Mouse (Mus musculus) heart, adult 10 weeks (tissue): ENCODE measurements around the gene Lrrc34. TPM values are rescaled to one million over a fixed set of nuclear protein-coding genes. Genes with fewer than 3 reads are reported as not detected.

Source experiments
- polyA plus RNA-seq: library from polyadenylated mRNA; stranded (reverse); fragments of 350-450 nt; fragmentation: Illumina TruSeq; extraction: RNeasy Lipid Tissue Mini Kit (QIAGEN cat#74804); gene quantifications from one replicate; pipeline ENCODE4 v1.2.3, GENCODE M21; 2014; ENCODE audit warnings: low read depth, low replicate concordance

Gene Lrrc34
- polyA plus RNA-seq = not detected

GRCm38 (mm10) chr3:30647440-30648090 is at the start of gene Lrrc34:
Gene Lrrc34 (minus strand): TSS chr3:30647869.

GRCm38 (mm10) chr3:30644207-30644606 is 3.5 kb downstream of the Lrrc34 start, which contains the start of gene Lrriq4:
Gene Lrriq4 (plus strand): TSS chr3:30644507.

GRCm38 (mm10) chr3:30602065-30602739 is 45.5 kb downstream of the Lrrc34 start, which contains the start of gene Mynn:
Gene Mynn (plus strand): TSS chr3:30602065.

GRCm38 (mm10) chr3:30599711-30600545 is 47.7 kb downstream of the Lrrc34 start, which contains the start of gene Actrt3:
Gene Actrt3 (minus strand): TSS chr3:30599939.

Other genes with a start within 250 kb of the Lrrc34 start
- gene Mecom, start 99.9 kb downstream of the Lrrc34 start, polyA plus RNA-seq = 10.0 TPM
- not detected for gene Actrt3, start 47.9 kb downstream of the Lrrc34 start, polyA plus RNA-seq
- gene Mynn, start 45.8 kb downstream of the Lrrc34 start, polyA plus RNA-seq = 11.9 TPM
- gene Lrriq4, start 3.4 kb downstream of the Lrrc34 start, polyA plus RNA-seq = not detected
- gene Lrrc31, start 52.0 kb upstream of the Lrrc34 start, polyA plus RNA-seq = 0.45 TPM
- gene Samd7, start 98.4 kb upstream of the Lrrc34 start, polyA plus RNA-seq = not detected
- 44.2 TPM for gene Sec62, start 145.0 kb upstream of the Lrrc34 start, polyA plus RNA-seq
- 2.6 TPM for gene Gpr160, start 208.1 kb upstream of the Lrrc34 start, polyA plus RNA-seq